Mouse (Mus musculus) ZHBTc4 (cell line): ENCODE measurements at regions not wholly inside any gene's neighbourhood (a gene's known extent, or its start where the extent isn't known, plus 50 kb on each side); places are given as distances from the start of the nearest gene placed in this dataset.

ENCODE experiments used
- DNase-seq: peaks from one replicate; pipeline ENCODE4 v3.0.0-alpha.2; 2011; ENCODE audit warnings: low read depth, low spot score

- no peak for DNase-seq
Observed at GRCm38 (mm10) chr12:59834809-59835208, 615.3 kb upstream of the Fbxo33 start.

DNA sequence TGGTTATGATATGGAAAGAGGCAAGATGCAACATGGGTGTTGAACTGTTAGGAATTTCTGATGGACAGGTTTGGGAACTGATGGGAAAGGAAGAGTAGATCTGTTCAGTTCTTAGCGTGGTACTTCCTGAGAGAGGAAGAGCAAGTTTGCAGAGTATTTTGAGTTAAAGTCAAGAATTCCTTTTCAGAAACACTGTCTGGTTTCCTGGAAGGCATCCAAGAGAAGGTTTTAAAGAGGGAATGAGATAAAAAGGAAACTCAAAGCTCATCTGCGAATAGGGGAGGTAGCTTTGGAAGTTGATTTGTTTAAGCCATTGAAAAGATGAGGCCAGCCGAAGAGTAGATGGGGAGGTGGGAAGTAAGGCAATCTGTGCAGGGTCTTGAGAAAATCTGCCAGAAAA lies 603.4 kb upstream of the Fbxo33 start:
- no peak for DNase-seq

DNA sequence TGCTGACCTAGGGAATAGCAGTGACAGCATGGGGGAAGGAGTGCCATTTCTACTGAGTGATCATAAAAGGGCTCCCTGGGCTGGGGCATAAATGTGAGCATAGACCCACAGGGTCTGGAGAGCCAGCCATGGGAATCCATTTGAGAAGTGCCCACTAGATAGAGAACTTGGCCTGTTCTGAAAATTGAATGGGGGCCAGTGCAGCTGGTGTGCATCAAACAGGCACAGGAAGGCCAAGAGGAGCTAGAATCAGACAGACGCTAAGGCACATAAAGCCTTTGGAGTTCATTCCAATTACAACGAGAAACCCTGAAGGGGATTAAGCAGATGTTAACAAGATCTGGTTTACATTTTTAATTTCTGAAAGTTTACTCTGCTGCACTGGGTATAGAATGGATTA lies 602.9 kb upstream of the Fbxo33 start:
- DNase-seq, result no peak

- no peak for DNase-seq
Observed at GRCm38 (mm10) chr12:59821698-59822097, 602.2 kb upstream of the Fbxo33 start.

DNA sequence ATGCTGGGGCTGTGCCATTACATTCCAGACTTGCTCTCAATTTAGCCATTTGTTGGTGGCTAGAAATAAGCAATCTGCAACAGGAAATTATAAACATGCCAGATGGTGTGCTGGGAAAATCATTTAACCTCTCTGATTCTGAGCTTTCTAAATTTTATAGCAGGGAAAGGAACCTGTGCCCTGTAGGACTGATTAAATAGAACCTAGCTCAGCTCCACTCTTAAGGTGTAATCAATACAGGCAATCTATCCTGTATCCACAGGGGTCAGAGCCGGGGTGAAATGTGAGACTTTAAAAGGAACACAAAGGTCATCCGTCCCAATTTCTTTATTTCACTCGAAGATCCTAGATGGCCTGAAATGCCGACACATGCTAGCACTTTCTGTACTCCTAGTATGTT lies 596.4 kb upstream of the Fbxo33 start:
- no peak for DNase-seq

GRCm38 (mm10) chr12:59814356-59814755 lies 594.8 kb upstream of the Fbxo33 start:
- DNase-seq, result no peak

DNA sequence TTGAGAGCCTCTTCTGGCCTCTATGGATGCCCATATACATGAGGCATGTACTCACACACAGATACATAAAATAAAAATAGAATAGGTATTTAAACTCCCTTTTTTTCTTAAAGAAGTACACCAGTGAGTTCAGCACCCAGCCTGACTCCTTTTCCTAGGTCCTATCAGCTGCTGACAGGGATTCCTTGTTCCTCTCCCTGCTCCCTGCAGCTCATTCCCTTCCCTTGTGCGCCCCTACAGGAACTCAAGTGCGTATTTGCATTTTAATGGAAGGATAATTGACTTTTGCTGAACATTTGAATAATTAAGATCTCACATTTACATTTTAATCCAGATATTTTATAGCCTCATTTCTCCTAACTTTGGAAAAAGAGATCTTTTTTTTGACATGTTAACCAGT lies 589.7 kb upstream of the Fbxo33 start:
- DNase-seq, result no peak

- no peak for DNase-seq
Observed at GRCm38 (mm10) chr12:59798051-59798450, 578.5 kb upstream of the Fbxo33 start.

DNA sequence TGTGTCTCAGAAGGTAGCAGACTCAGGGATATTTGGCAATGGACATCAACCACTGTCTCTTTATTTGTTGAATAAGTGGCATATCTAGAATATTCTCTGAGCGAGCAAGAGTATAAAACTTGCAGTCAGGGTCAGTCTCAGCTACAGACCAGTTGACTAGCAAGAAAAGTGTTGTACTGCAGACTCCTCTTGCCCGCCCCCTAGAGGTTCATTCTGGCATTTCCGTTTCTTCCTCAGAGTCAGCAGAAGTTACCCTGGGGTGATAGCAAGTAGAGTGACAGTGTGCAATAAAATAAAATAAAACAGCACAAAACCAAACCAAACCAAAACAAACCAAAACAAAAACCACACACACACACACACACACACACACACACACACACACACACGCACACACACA lies 571.9 kb upstream of the Fbxo33 start:
- DNase-seq, result peak; percentile 60

DNA sequence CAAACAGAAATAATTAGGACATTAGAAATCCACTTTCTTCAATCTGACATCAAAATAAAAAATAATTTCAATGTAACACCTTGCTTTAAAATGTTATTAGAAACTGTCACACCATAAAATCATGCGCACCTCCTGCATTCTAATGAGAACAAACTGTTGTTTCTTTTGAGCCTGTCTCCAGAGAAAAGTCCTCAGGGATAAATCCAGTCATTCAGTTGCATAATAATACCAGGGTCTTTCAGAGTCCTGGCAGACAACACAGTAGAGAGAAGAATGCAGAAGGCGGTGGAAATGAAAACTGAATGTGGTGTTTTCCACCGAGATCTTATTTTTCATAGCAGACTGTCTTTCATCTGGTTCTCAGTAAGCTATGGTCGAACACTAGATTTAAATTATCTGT lies 567.3 kb upstream of the Fbxo33 start:
- no peak for DNase-seq

DNA sequence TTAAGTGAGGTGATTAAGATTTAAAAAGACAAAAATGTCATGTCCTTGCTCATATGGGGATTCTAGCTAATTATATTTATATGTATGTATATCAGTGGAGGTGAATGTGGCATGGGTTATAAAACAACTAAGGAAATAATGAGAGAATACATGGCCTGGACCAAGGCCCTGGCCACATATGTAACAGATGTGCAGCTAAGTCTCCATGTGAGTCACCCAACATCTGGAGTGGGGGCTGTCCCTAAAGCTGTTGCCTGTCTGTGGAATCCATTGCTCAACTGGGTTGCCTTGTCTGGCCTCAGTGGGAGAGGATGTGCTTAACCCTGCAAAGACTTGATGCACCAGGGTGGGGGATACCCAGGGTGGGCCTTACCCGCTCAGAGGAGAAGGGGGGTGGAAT lies 551.5 kb upstream of the Fbxo33 start:
- DNase-seq, result no peak

DNA sequence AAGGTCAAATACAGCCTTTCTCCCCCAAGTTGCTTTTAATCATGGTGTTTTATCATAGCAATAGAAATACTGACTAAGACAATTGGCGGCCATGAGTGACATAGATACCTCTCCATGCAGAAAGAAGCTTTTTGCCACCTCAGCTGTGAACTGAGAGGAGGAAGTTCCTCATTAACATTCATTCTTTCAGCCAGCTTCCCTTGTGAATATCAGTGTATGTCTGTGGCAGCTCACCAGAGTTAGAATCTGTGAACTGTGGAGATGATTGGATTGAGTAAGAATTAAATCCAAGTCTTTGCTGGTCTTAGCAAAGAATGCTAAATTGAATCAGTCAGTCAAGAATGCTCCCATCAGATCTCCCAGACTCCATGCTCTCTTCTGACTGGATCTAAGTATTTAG lies 542.7 kb upstream of the Fbxo33 start:
- DNase-seq, result no peak

DNA sequence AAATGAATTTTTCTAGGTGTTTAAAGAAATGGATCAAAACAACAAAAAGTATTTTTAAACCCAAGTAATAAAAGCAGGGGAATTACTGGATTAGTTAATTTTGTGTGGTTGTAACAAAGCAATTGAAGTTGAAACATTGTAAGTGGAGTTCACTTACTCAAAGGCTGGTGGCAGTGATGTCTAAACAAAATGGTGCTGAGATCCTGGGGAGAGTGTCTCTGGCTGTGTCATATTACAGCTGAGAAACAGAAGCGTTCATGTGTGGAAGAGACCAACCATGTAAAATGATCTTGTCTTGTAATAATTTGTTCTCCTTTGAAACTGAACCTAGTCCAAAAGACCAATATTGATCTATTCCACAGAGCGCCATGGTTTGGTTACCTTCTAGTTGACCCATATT lies 525.2 kb upstream of the Fbxo33 start:
- no peak for DNase-seq

GRCm38 (mm10) chr12:59743211-59743610 lies 523.7 kb upstream of the Fbxo33 start:
- no peak for DNase-seq

GRCm38 (mm10) chr12:59724951-59725350 lies 505.4 kb upstream of the Fbxo33 start:
- no peak for DNase-seq

DNA sequence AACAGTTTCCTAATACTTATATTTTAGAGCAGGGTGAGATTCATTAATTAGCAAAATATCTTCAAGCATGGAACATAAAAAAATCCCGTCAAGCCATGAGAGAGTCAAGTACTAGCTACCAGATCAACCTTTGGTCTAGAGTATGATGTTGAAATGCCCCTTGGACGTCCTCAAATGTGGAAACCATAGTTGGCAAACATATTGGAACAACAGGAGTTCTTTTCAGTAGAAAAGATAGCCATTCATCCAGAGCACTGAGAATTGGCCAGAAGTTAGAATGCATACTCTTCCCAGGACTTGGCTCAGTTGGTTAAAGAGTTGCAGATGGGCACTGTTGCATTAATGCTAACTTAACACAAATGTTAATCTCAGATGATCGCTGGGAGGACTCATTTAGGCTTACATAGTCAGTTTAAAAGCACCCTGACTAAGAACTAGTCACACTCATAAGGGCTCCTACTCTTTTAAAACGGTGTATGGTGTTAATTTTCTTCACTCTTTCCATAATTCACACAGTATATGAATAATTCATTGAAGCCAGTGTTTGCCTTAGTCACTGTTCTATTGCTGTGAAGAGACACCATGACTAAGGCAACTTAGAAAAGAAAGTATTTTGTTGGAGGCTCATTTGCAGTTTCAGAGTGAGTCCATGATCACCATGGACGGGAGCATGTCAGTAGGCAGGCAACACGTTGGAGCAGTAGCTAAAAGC lies 503.1 kb upstream of the Fbxo33 start:
- DNase-seq, result no peak

DNA sequence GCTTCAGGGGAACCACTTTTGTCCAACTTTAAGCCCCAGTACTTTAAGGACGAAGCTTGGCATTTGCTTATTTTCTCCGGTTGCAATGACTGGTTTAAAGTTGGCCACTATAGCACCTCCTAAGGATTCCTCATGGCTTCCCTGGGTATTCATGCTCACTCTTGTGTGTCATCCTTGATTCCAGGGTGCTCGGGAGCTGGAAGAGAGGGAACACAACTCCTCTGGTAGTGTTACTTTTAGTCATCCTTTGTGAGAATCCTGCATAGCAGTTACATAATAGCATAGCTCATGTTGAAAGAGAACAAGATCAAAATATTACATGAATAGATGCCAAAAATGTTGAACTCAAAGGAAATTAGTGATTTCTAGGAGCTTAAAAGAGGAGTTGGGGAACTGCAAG lies 493.7 kb upstream of the Fbxo33 start:
- no peak for DNase-seq

- no peak for DNase-seq
Observed at GRCm38 (mm10) chr12:59683235-59683634, 463.7 kb upstream of the Fbxo33 start.

GRCm38 (mm10) chr12:59663161-59663560 lies 443.6 kb upstream of the Fbxo33 start:
- no peak for DNase-seq

DNA sequence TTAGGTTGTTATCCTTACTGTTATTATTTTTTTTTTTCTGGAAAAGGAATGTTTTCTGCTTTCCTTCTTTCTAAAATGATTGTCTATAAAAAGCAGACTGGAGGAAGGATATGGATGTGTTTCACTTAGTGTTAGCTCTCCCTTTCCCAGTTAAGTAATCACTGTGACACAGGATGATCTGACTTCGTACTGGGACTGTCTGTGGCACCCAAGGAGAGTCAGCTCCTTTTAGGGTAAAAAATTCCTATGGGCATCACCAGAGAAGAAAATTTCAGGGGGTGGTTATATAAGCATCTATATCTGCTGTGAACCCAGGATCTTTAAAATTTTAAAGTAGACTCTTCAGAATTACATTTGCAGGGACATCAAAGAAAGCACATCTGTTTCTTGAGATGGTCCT lies 411.2 kb upstream of the Fbxo33 start:
- no peak for DNase-seq

DNA sequence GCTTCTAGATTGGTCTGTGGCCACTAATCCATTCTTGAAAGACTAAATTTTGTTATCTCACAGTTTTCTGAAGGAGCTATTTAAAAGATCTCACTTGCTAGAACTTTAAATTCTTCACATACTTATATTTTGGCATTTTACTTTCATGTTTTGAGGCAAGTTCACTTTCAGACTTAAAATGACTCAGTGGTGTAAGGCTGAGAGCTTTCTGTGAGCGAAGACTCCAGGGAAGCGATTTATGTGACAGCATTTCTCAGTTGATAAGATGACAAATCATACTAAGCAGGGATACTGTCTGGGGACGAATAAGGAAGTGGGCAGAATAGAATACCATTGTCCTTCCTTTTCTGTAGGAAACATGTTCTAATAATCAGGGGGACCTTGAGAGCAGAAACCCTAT lies 403.6 kb upstream of the Fbxo33 start:
- no peak for DNase-seq

DNA sequence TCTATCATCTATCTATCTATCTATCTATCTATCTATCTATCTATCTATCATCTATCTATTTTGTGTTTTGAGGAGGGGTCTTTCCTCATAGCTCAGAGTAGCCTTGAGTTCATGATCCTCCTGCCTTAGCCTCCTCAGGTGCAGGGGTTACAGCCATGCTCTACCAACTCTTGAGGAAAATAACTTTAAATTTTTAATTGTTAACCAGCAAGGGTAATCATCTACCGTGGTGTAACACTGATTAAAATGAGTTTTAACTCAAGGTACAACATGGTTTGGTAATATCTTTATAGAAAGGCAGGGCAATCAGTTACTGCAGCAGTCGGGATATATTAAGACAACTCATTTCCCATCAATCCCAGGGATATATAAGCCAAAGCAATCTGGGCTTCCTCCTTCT lies 401.6 kb upstream of the Fbxo33 start:
- DNase-seq, result no peak

DNA sequence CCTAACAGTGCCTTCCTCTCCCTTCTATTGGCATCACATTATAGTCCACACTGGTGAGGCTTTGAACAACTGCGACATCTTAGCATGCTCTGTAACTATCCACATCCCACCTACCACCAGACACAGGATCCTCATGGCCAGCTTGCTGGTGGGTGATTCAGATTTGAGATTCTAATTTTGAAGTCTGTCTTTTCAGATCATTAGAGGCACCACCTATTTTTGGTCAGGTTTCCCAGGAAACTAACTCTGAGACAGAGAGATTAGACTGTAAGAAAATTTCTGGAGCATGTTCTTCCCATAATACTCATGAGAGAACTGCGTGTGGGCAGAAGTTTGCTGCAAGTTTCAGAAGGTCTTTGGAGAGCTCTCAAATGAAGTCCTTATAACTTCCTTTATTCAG lies 400.8 kb upstream of the Fbxo33 start:
- no peak for DNase-seq

GRCm38 (mm10) chr12:59616075-59616474 lies 396.6 kb upstream of the Fbxo33 start:
- DNase-seq, result no peak
